Mouse (Mus musculus): ENCODE data around the gene Dnmt3a. TPM values are rescaled to one million over a fixed set of nuclear protein-coding genes. Genes with fewer than 3 reads are reported as not detected.
A peak's percentile ranks its signal among the peaks of the same experiment; 100 is the strongest.

The Dnmt3a gene
- polyA plus RNA-seq, 1 experiment from 2014 or later: 86.6 TPM

- Histone ChIP-seq H3K9me3 (ENCODE audit: control insufficient read depth, low read length) (no peaks in the 10 kb centered on the region), H3K9ac (replicated peaks; ENCODE audit: low read depth, low read length) (no peak overlapping the region), H3K27ac (ENCODE audit: low read length) (no peak overlapping the region), H3K4me2 (ENCODE audit: low read length) (no peak overlapping the region), H3K36me3 (ENCODE audit: control insufficient read depth, insufficient read depth) (0 out of 2 replicates have a peak, but pooled peaks cover 2% of the 10 kb centered on the region), H3K27me3 (replicated peaks; ENCODE audit: control insufficient read depth, insufficient read depth, low read length) (no peaks in the 10 kb centered on the region), H3K4me1 (replicated peaks; ENCODE audit: control insufficient read depth, insufficient read depth, low read length) (no peaks in the 10 kb centered on the region; the same call in 1 of the 2 replicates), H3K4me3 (replicated peaks; ENCODE audit: low read length) (no peak overlapping the region)
- no peak for ATAC-seq
- WGBS: 89% methylated on average over 5 of the region's 5 CpGs
Measured at GRCm38 (mm10) chr12:3860005-3860404, 54.2 kb downstream of the Dnmt3a start.

GRCm38 (mm10) chr12:3861665-3862228 is 55.9 kb downstream of the Dnmt3a start:
- H3K9ac ChIP-seq (replicated peaks; ENCODE audit: low read depth, low read length): no peak overlapping the region
- WGBS: 90% methylated on average over 4 of the region's 4 CpGs
- H3K4me1 ChIP-seq (replicated peaks; ENCODE audit: control insufficient read depth, insufficient read depth, low read length): peaks cover 7% of the 10 kb centered on the region; the same call in 1 of the 2 replicates
- H3K36me3 ChIP-seq (ENCODE audit: control insufficient read depth, insufficient read depth): 0 out of 2 replicates have a peak, but pooled peaks cover 2% of the 10 kb centered on the region
- H3K4me2 ChIP-seq (ENCODE audit: low read length): no peak overlapping the region
- no peaks in the 10 kb centered on the region for H3K9me3 ChIP-seq (ENCODE audit: control insufficient read depth, low read length)
- no peak for ATAC-seq
- H3K4me3 ChIP-seq (replicated peaks; ENCODE audit: low read length): no peak overlapping the region
- H3K27ac ChIP-seq (ENCODE audit: low read length): no peak overlapping the region
- no peaks in the 10 kb centered on the region for H3K27me3 ChIP-seq (replicated peaks; ENCODE audit: control insufficient read depth, insufficient read depth, low read length)

- Histone ChIP-seq H3K4me2 (ENCODE audit: low read length) (no peak overlapping the region), H3K27me3 (replicated peaks; ENCODE audit: control insufficient read depth, insufficient read depth, low read length) (no peaks in the 10 kb centered on the region), H3K4me1 (replicated peaks; ENCODE audit: control insufficient read depth, insufficient read depth, low read length) (peaks cover 7% of the 10 kb centered on the region; the same call in 1 of the 2 replicates), H3K4me3 (replicated peaks; ENCODE audit: low read length) (no peak overlapping the region), H3K9me3 (ENCODE audit: control insufficient read depth, low read length) (no peaks in the 10 kb centered on the region), H3K9ac (replicated peaks; ENCODE audit: low read depth, low read length) (no peak overlapping the region), H3K36me3 (ENCODE audit: control insufficient read depth, insufficient read depth) (0 out of 2 replicates have a peak, but pooled peaks cover 2% of the 10 kb centered on the region), H3K27ac (ENCODE audit: low read length) (no peak overlapping the region)
- no peak for ATAC-seq
- 84% methylated on average over 6 of the region's 6 CpGs for WGBS
Measured at GRCm38 (mm10) chr12:3862253-3862652, 56.4 kb downstream of the Dnmt3a start.

- no peak overlapping the region for H3K9ac ChIP-seq (replicated peaks; ENCODE audit: low read depth, low read length)
- no peaks in the 10 kb centered on the region for H3K9me3 ChIP-seq (ENCODE audit: control insufficient read depth, low read length)
- WGBS: 94% methylated on average over 8 of the region's 8 CpGs
- no peak overlapping the region for H3K4me2 ChIP-seq (ENCODE audit: low read length)
- no peak for ATAC-seq
- no peak overlapping the region for H3K4me3 ChIP-seq (replicated peaks; ENCODE audit: low read length)
- peaks cover 11% of the 10 kb centered on the region for H3K4me1 ChIP-seq (replicated peaks; ENCODE audit: control insufficient read depth, insufficient read depth, low read length)
- no peaks in the 10 kb centered on the region; the same call in 1 of the 2 replicates for H3K36me3 ChIP-seq (ENCODE audit: control insufficient read depth, insufficient read depth)
- H3K27me3 ChIP-seq (replicated peaks; ENCODE audit: control insufficient read depth, insufficient read depth, low read length): no peaks in the 10 kb centered on the region
- no peak overlapping the region for H3K27ac ChIP-seq (ENCODE audit: low read length)
Measured at GRCm38 (mm10) chr12:3864208-3864607, 58.4 kb downstream of the Dnmt3a start.

- Histone ChIP-seq H3K4me1 (replicated peaks; ENCODE audit: control insufficient read depth, insufficient read depth, low read length) (peaks cover 12% of the 10 kb centered on the region), H3K27ac (ENCODE audit: low read length) (no peak overlapping the region), H3K27me3 (replicated peaks; ENCODE audit: control insufficient read depth, insufficient read depth, low read length) (no peaks in the 10 kb centered on the region), H3K9ac (replicated peaks; ENCODE audit: low read depth, low read length) (no peak overlapping the region), H3K4me3 (replicated peaks; ENCODE audit: low read length) (no peak overlapping the region), H3K4me2 (ENCODE audit: low read length) (no peak overlapping the region), H3K9me3 (ENCODE audit: control insufficient read depth, low read length) (no peaks in the 10 kb centered on the region), H3K36me3 (ENCODE audit: control insufficient read depth, insufficient read depth) (no peaks in the 10 kb centered on the region; the same call in 1 of the 2 replicates)
- WGBS: 92% methylated on average over 8 of the region's 8 CpGs
- no peak for ATAC-seq
Measured at GRCm38 (mm10) chr12:3865594-3865993, 59.8 kb downstream of the Dnmt3a start.

- ATAC-seq: peak; percentile 76
- H3K4me2 ChIP-seq (ENCODE audit: low read length): no peak overlapping the region
- H3K4me3 ChIP-seq (replicated peaks; ENCODE audit: low read length): no peak overlapping the region
- no peaks in the 10 kb centered on the region for H3K27me3 ChIP-seq (replicated peaks; ENCODE audit: control insufficient read depth, insufficient read depth, low read length)
- no peaks in the 10 kb centered on the region; the same call in 1 of the 2 replicates for H3K36me3 ChIP-seq (ENCODE audit: control insufficient read depth, insufficient read depth)
- H3K9me3 ChIP-seq (ENCODE audit: control insufficient read depth, low read length): no peaks in the 10 kb centered on the region
- no peak overlapping the region for H3K27ac ChIP-seq (ENCODE audit: low read length)
- WGBS: 39% methylated on average over 12 of the region's 12 CpGs
- H3K4me1 ChIP-seq (replicated peaks; ENCODE audit: control insufficient read depth, insufficient read depth, low read length): peaks cover 24% of the 10 kb centered on the region
- H3K9ac ChIP-seq (replicated peaks; ENCODE audit: low read depth, low read length): no peak overlapping the region
Measured at GRCm38 (mm10) chr12:3866654-3867370, 61.0 kb downstream of the Dnmt3a start.

GRCm38 (mm10) chr12:3868115-3868514 is 62.3 kb downstream of the Dnmt3a start:
- Histone ChIP-seq H3K27me3 (replicated peaks; ENCODE audit: control insufficient read depth, insufficient read depth, low read length) (no peaks in the 10 kb centered on the region), H3K9ac (replicated peaks; ENCODE audit: low read depth, low read length) (no peak overlapping the region), H3K36me3 (ENCODE audit: control insufficient read depth, insufficient read depth) (no peaks in the 10 kb centered on the region; the same call in 1 of the 2 replicates), H3K4me1 (replicated peaks; ENCODE audit: control insufficient read depth, insufficient read depth, low read length) (peaks cover 25% of the 10 kb centered on the region), H3K4me2 (ENCODE audit: low read length) (no peak overlapping the region), H3K4me3 (replicated peaks; ENCODE audit: low read length) (no peak overlapping the region), H3K9me3 (ENCODE audit: control insufficient read depth, low read length) (no peaks in the 10 kb centered on the region), H3K27ac (ENCODE audit: low read length) (no peak overlapping the region)
- 87% methylated on average over 5 of the region's 5 CpGs for WGBS
- ATAC-seq: no peak

GRCm38 (mm10) chr12:3868676-3869458 is 63.1 kb downstream of the Dnmt3a start:
- Histone ChIP-seq H3K4me3 (replicated peaks; ENCODE audit: low read length) (no peak overlapping the region), H3K9ac (replicated peaks; ENCODE audit: low read depth, low read length) (no peak overlapping the region), H3K9me3 (ENCODE audit: control insufficient read depth, low read length) (no peaks in the 10 kb centered on the region), H3K4me2 (ENCODE audit: low read length) (no peak overlapping the region), H3K36me3 (ENCODE audit: control insufficient read depth, insufficient read depth) (no peaks in the 10 kb centered on the region; the same call in 1 of the 2 replicates), H3K4me1 (replicated peaks; ENCODE audit: control insufficient read depth, insufficient read depth, low read length) (peaks cover 25% of the 10 kb centered on the region), H3K27me3 (replicated peaks; ENCODE audit: control insufficient read depth, insufficient read depth, low read length) (no peaks in the 10 kb centered on the region), H3K27ac (ENCODE audit: low read length) (no peak overlapping the region)
- no peak for ATAC-seq
- 72% methylated on average over 7 of the region's 7 CpGs for WGBS

GRCm38 (mm10) chr12:3870024-3870423 is 64.2 kb downstream of the Dnmt3a start:
- H3K4me1 ChIP-seq (replicated peaks; ENCODE audit: control insufficient read depth, insufficient read depth, low read length): peaks cover 25% of the 10 kb centered on the region
- no peaks in the 10 kb centered on the region for H3K27me3 ChIP-seq (replicated peaks; ENCODE audit: control insufficient read depth, insufficient read depth, low read length)
- H3K9me3 ChIP-seq (ENCODE audit: control insufficient read depth, low read length): no peaks in the 10 kb centered on the region
- no peak overlapping the region for H3K4me2 ChIP-seq (ENCODE audit: low read length)
- no peak for ATAC-seq
- no peak overlapping the region for H3K4me3 ChIP-seq (replicated peaks; ENCODE audit: low read length)
- no peaks in the 10 kb centered on the region; the same call in 1 of the 2 replicates for H3K36me3 ChIP-seq (ENCODE audit: control insufficient read depth, insufficient read depth)
- WGBS: 70% methylated on average over 5 of the region's 5 CpGs
- H3K27ac ChIP-seq (ENCODE audit: low read length): no peak overlapping the region
- no peak overlapping the region for H3K9ac ChIP-seq (replicated peaks; ENCODE audit: low read depth, low read length)

All from forebrain, embryonic 16.5 days (tissue).